Mouse (Mus musculus): ENCODE data around the gene Tmem161a.

Tmem161a gene

DNA sequence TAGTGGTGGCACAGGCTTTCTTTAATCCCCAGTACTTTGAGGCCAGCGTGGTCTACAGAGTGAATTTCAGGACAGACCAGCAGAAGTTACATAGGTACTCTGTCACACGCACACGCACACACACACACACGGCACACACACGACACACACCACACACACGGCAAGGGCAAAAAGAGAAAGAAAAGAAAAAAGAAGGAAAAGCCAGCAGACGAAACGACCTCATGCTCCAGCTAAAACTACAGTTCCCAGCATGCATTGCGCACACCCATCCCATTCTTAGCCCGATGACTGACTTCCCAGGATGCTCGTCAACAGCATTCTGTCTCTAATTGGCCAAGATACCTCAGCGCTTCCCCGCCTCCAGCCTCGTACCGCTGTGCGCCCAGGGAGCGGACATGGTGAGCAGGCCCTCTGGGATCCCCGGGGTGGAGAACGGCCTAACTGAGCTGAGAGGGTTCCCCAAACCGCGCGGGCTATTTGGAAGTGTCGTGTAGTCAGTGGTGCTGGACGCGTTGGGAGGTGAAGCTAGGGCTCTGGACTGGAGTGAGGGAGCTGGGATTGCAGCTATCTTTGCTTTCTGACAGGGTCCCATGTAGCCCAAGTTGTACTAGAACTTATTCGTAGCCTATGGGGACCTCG is at the start of gene Tmem161a:
Gene Tmem161a, plus strand, starts transcription at position 314 of the 639 bp plus-strand sequence.
- DNase-seq (ENCODE audit: low spot score in 2 of 2) = peak; percentile 80 to 92

- no peak for DNase-seq (ENCODE audit: low spot score in 2 of 2)
Observed at GRCm38 (mm10) chr8:70122863-70123262, 49.3 kb upstream of the Tmem161a start.

DNA sequence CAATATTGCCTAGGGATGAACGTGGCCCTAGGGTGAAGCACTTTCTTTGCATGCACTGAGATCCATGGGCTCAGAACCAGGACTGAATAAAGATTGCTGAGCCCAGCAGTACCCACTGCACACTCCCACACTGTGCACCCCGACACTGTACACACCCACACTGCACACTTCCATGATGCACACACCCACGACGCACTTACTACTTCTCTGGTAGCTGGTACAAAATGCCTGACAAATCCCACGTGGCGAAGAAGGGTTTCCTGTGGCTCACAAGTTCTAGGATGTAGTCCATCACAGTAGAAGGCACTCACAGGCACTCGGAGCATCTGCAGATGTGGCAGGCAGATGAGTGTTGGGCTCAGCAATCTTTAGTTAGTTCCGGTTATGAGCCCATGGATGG is 47.2 kb upstream of the Tmem161a start:
- DNase-seq (ENCODE audit: low spot score in 2 of 2) = no peak

GRCm38 (mm10) chr8:70128435-70128834 is 43.7 kb upstream of the Tmem161a start:
- no peak for DNase-seq (ENCODE audit: low spot score in 2 of 2)

- DNase-seq (ENCODE audit: low spot score in 2 of 2) = no peak
Observed at GRCm38 (mm10) chr8:70129309-70129952, 42.7 kb upstream of the Tmem161a start.

DNA sequence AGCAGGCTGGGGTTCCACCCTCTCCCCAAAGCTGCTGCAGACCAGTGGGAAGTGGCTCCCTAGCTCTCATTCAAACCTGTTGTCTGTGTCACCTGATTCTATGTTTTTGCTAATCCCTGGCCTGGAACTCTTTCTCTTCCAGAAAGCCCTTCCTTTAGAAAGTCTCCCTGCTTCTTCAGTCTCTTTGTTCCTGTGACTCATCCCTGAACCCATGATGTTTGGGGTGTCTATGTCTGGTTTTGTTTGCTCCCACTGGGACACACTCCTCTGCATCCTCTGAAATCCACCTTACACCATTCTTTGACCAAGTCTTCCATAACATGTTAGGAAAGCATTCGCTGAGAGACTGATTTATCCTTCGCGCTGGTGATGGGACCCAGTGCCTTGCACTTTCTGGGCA is 42.1 kb upstream of the Tmem161a start:
- DNase-seq (ENCODE audit: low spot score in 2 of 2) = no peak

- peak; percentile 62 to 90 for DNase-seq (ENCODE audit: low spot score in 2 of 2)
Observed at GRCm38 (mm10) chr8:70131166-70131883, 40.8 kb upstream of the Tmem161a start, which contains the start of gene Nr2c2ap. Nr2c2ap (plus strand) TSS chr8:70131333.

GRCm38 (mm10) chr8:70134086-70134485 is 38.1 kb upstream of the Tmem161a start:
- DNase-seq (ENCODE audit: low spot score in 2 of 2) = no peak

GRCm38 (mm10) chr8:70134931-70135330 is 37.2 kb upstream of the Tmem161a start:
- DNase-seq (ENCODE audit: low spot score in 2 of 2) = no peak

GRCm38 (mm10) chr8:70136591-70136990 is 35.6 kb upstream of the Tmem161a start:
- DNase-seq (ENCODE audit: low spot score in 2 of 2) = no peak

- DNase-seq (ENCODE audit: low spot score in 2 of 2) = no peak
Observed at GRCm38 (mm10) chr8:70137890-70138289, 34.3 kb upstream of the Tmem161a start.

DNA sequence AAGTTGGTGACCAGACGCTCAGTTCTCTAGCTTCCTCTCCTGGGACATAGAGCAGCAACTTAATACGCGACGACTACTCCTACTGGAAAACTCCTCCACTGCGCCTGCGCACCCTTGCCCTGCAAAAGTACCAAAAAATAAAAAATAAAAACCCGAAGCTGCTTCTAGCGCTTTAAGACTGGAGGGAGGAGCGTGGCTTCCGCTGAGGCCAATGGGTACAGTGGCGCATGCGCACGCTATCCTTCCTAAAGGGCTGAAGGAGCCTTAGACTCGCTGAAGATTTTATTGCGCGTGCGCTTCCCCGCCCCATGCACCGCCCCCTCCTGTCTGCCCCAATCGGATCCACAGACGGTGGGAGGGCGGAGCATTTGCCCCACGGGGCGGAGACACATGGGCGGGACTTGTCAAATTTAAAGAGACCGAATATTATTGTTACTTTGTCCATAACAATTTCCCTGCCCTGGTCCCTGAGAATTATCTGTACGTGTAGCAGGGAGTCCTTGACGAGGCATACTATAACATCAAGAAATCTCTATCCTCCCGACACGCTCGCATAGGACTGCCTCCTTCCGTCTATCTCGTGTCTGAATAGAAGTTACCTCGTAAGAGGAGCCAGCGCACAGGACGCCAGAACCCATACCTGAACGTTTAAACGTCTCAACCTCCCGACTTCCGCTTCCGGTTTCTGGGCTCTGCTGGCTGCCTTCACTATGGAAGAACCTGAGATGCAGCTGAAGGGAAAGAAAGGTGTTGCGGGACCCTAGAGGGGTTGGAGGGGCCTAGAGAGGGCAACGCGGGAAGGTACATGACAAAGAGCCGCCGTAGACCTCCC is 32.9 kb upstream of the Tmem161a start, which contains the start of the genes Rfxank, Borcs8 and Mef2b:
Gene Rfxank, minus strand, starts transcription at position 129 of the 832 bp plus-strand sequence.
Gene Borcs8, plus strand, starts transcription at position 474 of the 832 bp plus-strand sequence.
Gene Mef2b, plus strand, starts transcription at position 686 of the 832 bp plus-strand sequence.
- peak; percentile 94 to 99 for DNase-seq (ENCODE audit: low spot score in 2 of 2)

DNA sequence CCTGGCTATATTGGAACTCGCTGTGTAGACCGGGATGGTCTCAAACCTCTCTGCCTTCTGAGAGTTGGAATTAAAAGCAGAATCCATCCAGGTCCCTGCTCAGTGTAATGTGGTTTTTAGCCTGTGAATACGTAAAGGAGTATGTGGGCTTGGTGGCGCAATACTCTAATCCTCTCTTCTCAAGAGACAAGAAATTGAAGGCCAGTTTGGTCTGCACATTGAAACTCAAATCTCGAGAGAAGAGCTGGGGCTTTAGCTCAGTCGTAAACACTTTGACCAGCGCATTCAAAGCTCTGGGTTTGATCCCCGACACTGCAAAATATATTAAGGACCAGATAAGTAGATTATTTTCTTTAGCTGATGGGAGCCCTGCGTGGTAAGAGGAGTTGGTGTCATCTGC is 32.2 kb upstream of the Tmem161a start:
- no peak for DNase-seq (ENCODE audit: low spot score in 2 of 2)

- no peak for DNase-seq (ENCODE audit: low spot score in 2 of 2)
Observed at GRCm38 (mm10) chr8:70147678-70148607, 24.2 kb upstream of the Tmem161a start.

- no peak for DNase-seq (ENCODE audit: low spot score in 2 of 2)
Observed at GRCm38 (mm10) chr8:70150158-70150557, 22.0 kb upstream of the Tmem161a start.

GRCm38 (mm10) chr8:70152537-70153257 is 19.5 kb upstream of the Tmem161a start:
- peak; percentile 59 to 87 for DNase-seq (ENCODE audit: low spot score in 2 of 2)

- no peak for DNase-seq (ENCODE audit: low spot score in 2 of 2)
Observed at GRCm38 (mm10) chr8:70157240-70157800, 14.8 kb upstream of the Tmem161a start.

DNA sequence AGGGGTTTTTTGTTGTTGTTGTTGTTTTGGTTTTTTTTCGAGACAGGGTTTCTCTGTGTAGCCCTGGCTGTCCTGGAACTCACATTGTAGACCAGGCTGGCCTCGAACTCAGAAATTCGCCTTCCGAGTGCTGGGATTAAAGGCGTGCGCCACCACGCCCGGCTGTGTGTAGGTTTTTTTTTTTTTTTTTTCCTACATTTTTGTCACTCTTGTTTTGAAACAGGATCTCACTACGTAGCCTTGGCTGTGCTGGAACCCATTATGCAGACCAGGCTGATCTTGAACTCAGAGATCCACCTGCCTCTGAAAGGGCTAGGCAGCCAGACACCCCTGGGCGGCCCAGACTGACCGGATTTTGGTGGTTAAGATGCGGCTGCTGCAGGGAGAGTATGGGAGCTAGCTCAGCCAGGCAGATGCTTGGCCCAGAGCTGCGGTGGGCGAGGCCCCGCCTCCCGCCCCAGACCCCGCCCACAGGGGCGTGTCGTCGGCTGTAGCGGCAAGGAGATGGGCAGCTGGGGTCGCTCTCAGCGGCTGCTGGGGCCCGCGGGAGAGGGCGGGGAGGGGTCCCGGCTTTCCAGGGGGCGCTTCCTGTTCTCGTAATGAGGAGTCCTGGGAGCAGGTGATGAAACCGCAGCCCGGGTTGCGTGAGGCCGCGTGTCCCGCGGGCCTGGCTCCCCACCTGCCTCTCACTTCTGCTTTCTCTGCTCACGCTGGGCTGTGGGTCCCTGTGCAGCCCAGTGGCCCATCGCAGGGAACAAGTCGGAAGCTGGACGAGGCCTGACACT is 13.9 kb upstream of the Tmem161a start:
- DNase-seq (ENCODE audit: low spot score in 2 of 2) = peak; percentile 73 to 79

DNA sequence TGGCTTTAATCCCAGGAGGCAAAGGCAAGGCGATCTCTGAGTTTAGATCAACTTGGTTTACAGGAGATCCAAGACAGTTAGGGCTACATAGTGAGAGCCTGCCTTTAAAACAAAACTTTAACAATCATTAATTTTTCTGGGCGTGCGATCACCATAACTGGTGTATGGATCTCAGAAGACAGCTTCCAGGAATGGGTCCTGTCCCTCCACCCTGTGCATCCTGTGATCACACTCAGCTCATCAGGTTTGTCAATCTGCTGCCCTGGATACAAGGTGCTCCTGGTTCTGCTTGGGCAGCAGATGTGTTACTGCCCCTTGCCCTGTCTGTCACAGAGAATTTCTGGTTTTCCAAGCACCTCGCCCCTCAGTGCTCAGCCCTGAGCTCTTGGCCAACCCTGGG is 12.9 kb upstream of the Tmem161a start:
- no peak for DNase-seq (ENCODE audit: low spot score in 2 of 2)
